Mouse (Mus musculus) embryonic stem cell, embryonic (primary cell): ENCODE data around the gene Mfap2.

Experiments
- CTCF ChIA-PET, 4 experiments: fragments of 300-600 bp in 2 of 4; fragments of 350-600 bp in 2 of 4; sonication (Branson Sonifier 250); formaldehyde crosslinking; loops; one replicate each; lab custom pipeline; 2022; ENCODE audit warnings: inconsistent platforms in 2 of 4; lab: Charles Lee
- POLR2A ChIA-PET, 4 experiments: fragments of 300-600 bp in 2 of 4; fragments of 350-600 bp in 2 of 4; sonication (Branson Sonifier 250); formaldehyde crosslinking; loops; one replicate each; lab custom pipeline; 2022; ENCODE audit warnings: antibody characterized with exemption in 4 of 4, inconsistent platforms in 1 of 4; lab: Charles Lee

Mfap2 gene

GRCm38 (mm10) chr4:141010118-141010517, at the start of gene Mfap2:
Gene Mfap2, plus strand, starts transcription at chr4:141010418.
- ChIA-PET POLR2A (interaction anchor here in 2 of 4 experiments (0.9 to 5.6 kb wide), 4 partner anchors 8 to 31 kb away, joined by 3 to 66 read pairs (median 4); no protein-coding TSS in a partner anchor), CTCF (no interaction called here)

GRCm38 (mm10) chr4:140960781-140961466, 49.3 kb upstream of the Mfap2 start, which contains the start of gene Sdhb:
Gene Sdhb, plus strand, starts transcription at chr4:140961203.
- CTCF ChIA-PET, result interaction anchor here in 1 of 4 experiments (0.7 to 1.0 kb wide), 4 partner anchors 10 to 160 kb away, joined by 3 to 4 read pairs (median 3); no protein-coding TSS in a partner anchor
- POLR2A ChIA-PET, result interaction anchor here in 2 of 4 experiments (0.5 to 1.1 kb wide), 3 partner anchors 9 to 67 kb away, joined by 3 to 4 read pairs (median 4); no protein-coding TSS in a partner anchor

DNA sequence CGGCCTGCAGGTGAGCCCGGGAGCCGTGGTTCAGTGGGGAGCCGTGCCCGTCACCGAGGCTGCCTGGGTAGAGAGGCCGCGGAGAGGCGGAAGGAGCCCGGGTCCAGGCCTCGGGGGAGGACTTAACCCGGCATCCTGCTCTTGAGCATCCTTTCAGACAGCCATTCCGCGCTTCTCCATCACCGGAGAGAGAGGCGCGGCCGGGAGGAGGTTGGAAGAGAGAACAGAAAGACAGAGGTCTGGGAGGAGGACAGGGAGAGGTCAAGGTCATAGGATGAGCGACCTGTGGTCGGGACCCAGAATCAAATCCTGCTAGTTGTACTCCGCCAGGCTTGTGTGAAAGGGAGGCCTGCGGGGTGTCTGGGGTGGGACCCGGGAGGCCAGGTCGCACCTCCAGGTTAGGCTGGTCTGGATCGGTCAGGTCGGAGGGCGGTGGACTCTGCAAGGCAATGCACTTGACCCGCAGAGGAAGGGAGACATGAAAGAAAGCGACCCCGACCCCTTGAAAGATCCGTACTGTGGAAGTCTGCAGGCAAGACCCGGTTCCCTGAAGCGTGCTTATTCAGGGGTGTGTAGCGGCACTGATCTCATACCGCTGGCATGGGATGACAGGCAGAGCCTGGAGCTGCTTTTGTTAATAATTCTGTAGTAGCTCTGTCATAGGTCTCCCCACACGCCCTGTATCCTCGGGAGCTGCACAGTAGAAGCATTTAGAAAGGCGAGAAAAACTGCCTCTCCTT, 48.6 kb upstream of the Mfap2 start:
- CTCF ChIA-PET, result interaction anchor here in 1 of 4 experiments (1.6 kb wide), 1 partner anchor 97 kb away, joined by 4 read pairs; no protein-coding TSS in a partner anchor
- POLR2A ChIA-PET, result interaction anchor here in 1 of 4 experiments (0.9 to 1.7 kb wide), 3 partner anchors 10 to 251 kb away, joined by 4 to 6 read pairs (median 5); no protein-coding TSS in a partner anchor

GRCm38 (mm10) chr4:140962207-140962909, 47.9 kb upstream of the Mfap2 start:
- POLR2A ChIA-PET, result interaction anchor here in 2 of 4 experiments (0.7 to 1.7 kb wide), 4 partner anchors 10 to 251 kb away, joined by 3 to 6 read pairs (median 4); no protein-coding TSS in a partner anchor
- CTCF ChIA-PET, result interaction anchor here in 1 of 4 experiments (0.7 to 1.6 kb wide), 8 partner anchors 14 to 231 kb away, joined by 3 to 8 read pairs (median 4); no protein-coding TSS in a partner anchor

DNA sequence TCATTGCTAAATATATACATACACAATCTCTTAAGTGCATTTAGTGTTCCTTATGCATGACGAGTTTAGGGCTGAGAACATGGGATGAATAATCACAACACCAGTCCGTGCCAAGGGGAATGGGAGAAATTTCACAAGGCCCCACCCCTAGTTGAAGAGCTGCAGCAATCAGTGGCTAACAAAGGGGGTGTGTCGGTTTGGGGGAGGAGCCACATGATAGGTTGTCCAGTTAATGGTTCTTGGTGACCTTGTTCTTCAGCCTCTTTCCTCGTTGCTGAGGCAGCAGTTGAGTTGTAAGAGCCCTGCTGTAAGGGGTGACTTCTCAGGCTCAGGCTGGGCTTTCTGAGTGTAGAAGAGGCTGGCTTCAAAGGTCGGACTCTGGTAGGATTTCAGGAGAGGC, 47.3 kb upstream of the Mfap2 start:
- ChIA-PET CTCF (interaction anchor here in 2 of 4 experiments (0.6 to 1.6 kb wide), 11 partner anchors 9 to 232 kb away, joined by 3 to 8 read pairs (median 3); no protein-coding TSS in a partner anchor), POLR2A (interaction anchor here in 2 of 4 experiments (0.6 to 1.7 kb wide), 4 partner anchors 9 to 787 kb away, joined by 3 to 6 read pairs (median 6); no protein-coding TSS in a partner anchor)

GRCm38 (mm10) chr4:140963941-140964597, 46.1 kb upstream of the Mfap2 start:
- POLR2A ChIA-PET, result interaction anchor here in 2 of 4 experiments (0.7 to 1.5 kb wide), 4 partner anchors 8 to 482 kb away, joined by 3 to 6 read pairs (median 4); no protein-coding TSS in a partner anchor
- CTCF ChIA-PET, result interaction anchor here (0.6 to 1.5 kb wide), 7 partner anchors 18 to 309 kb away, joined by 3 to 6 read pairs (median 3); no protein-coding TSS in a partner anchor

DNA sequence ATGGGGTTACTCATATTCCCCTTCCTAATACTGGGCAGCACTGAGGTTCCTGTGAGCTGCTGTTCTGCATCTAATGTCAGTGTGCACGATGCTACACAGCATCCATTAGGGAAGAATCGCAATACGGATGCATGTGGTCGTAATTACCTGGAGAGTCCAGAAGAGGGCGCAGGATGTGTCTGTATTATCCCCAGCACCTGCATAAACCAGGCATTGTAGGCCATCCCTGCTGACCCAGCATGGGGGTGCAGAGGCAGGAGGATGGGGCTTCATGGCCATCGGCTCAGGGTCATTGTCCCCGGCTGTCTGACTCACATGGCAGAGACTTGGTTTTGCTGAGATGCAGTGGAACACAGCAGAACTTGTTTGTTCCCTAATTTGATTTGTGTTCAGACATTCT, 45.6 kb upstream of the Mfap2 start:
- ChIA-PET CTCF (interaction anchor here in 2 of 4 experiments (0.7 to 1.2 kb wide), 3 partner anchors 17 to 68 kb away, joined by 3 read pairs; no protein-coding TSS in a partner anchor), POLR2A (interaction anchor here in 1 of 4 experiments (1.1 kb wide), 1 partner anchor 16 kb away, joined by 3 read pairs; no protein-coding TSS in a partner anchor)

GRCm38 (mm10) chr4:140967386-140968159, 42.6 kb upstream of the Mfap2 start:
- ChIA-PET POLR2A (interaction anchor here in 2 of 4 experiments (0.8 to 5.3 kb wide), 14 partner anchors 9 to 110 kb away, joined by 3 to 32 read pairs (median 4); partner anchors contain the start of genes Atp13a2 (in 2 of the 2) and Necap2 (in 1 of the 2)), CTCF (interaction anchor here in 3 of 4 experiments (0.7 to 3.2 kb wide), 13 partner anchors 8 to 224 kb away, joined by 3 to 14 read pairs (median 4); no protein-coding TSS in a partner anchor)

GRCm38 (mm10) chr4:140971691-140972090, 38.5 kb upstream of the Mfap2 start:
- ChIA-PET CTCF (interaction anchor here in 3 of 4 experiments (0.5 to 2.1 kb wide), 10 partner anchors 8 to 227 kb away, joined by 3 to 8 read pairs (median 3); partner anchors contain the start of gene Atp13a2 (in 1 of the 3)), POLR2A (interaction anchor here in 2 of 4 experiments (0.6 to 5.3 kb wide), 21 partner anchors 9 to 267 kb away, joined by 3 to 32 read pairs (median 3); partner anchors contain the start of genes Atp13a2 (in 1 of the 2) and Necap2 (in 1 of the 2))

- POLR2A ChIA-PET, result interaction anchor here in 1 of 4 experiments (0.9 to 1.6 kb wide), 5 partner anchors 9 to 242 kb away, joined by 3 to 4 read pairs (median 3); no protein-coding TSS in a partner anchor
- CTCF ChIA-PET, result no interaction called here
Measured at GRCm38 (mm10) chr4:140974408-140974807, 35.8 kb upstream of the Mfap2 start.

DNA sequence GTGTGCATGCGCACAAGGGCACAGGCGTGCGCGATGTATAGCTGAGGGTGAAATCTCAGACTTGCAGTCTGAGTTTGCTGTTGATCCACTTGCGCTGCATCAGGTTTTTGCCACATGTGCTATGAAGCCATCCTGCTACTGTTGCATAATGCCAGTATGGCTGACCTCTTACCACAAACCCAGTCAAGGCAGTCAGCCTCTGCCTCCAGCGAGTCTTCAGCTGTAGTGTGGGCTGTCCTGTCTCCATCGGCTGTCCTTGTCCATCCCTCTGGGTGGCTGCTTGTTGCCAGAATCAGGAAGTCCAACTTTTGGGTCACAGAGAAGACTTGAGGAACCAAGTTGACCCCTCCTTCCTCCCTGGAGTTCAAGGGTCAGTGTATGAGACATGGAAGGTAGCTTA, 34.9 kb upstream of the Mfap2 start:
- CTCF ChIA-PET, result no interaction called here
- POLR2A ChIA-PET, result interaction anchor here in 2 of 4 experiments (0.9 to 2.3 kb wide), 5 partner anchors 12 to 92 kb away, joined by 3 to 7 read pairs (median 3); no protein-coding TSS in a partner anchor

DNA sequence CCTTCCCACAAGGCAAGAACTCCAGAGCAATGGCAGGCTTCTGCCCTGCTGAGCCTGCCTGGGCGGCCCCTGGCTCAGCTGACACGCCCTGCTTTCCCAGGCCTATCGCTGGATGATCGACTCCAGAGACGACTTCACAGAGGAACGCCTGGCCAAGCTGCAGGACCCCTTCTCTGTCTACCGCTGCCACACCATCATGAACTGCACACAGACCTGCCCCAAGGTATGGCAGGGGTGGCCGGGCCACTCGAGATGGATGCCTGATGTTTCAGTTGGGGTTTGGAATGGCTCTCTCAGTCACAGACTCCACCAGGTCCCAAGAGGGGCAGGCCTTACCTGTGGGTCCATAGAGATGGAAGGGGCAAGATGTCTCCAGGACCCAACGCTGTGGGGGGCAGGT, 32.9 kb upstream of the Mfap2 start:
- POLR2A ChIA-PET, result interaction anchor here in 2 of 4 experiments (0.7 to 2.3 kb wide), 13 partner anchors 9 to 123 kb away, joined by 3 to 7 read pairs (median 4); partner anchors contain the start of gene Atp13a2 (in 1 of the 2)
- CTCF ChIA-PET, result interaction anchor here in 1 of 4 experiments (0.6 to 1.4 kb wide), 3 partner anchors 11 to 159 kb away, joined by 3 read pairs; no protein-coding TSS in a partner anchor

- ChIA-PET CTCF (interaction anchor here in 1 of 4 experiments (1.4 kb wide), 1 partner anchor 12 kb away, joined by 3 read pairs; no protein-coding TSS in a partner anchor), POLR2A (interaction anchor here in 3 of 4 experiments (0.7 to 1.7 kb wide), 7 partner anchors 9 to 51 kb away, joined by 3 to 5 read pairs (median 4); no protein-coding TSS in a partner anchor)
Measured at GRCm38 (mm10) chr4:140977886-140978692, 32.1 kb upstream of the Mfap2 start.

DNA sequence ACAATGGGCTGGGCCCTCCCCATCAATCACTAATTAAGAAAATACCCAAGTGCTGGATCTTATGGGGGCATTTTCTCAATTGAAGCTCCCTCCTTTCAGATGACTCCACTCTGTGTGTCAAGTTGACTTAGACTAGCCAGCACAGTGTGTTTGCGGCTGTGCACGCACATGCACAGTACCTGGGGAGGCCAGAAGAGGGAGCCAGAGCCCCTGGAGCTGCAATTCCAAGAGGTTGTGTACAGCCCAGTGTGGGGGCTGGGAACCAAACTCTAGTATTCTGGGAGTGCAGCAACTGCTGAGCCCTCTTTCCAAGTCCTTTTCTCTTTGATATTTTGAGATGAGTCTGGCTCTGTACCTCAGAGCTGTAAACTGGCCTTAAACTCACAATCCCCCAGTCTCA, 28.6 kb upstream of the Mfap2 start:
- ChIA-PET CTCF (interaction anchor here (0.5 to 2.5 kb wide), 33 partner anchors 10 to 595 kb away, joined by 3 to 14 read pairs (median 4); partner anchors contain the start of gene Fbxo42 (in 1 of the 4)), POLR2A (interaction anchor here (0.6 to 3.7 kb wide), 13 partner anchors 10 to 200 kb away, joined by 3 to 32 read pairs (median 4); no protein-coding TSS in a partner anchor)
